Comparison of ENCODE assay signal across 10 mouse cellular contexts in genomic region chr14:54685471-54685870, GRCm38 (mm10). TPM values are rescaled to one million over a fixed set of nuclear protein-coding genes. Genes with fewer than 3 reads are reported as not detected.
DNase-seq lines count a peak whose midpoint lies in the region; ATAC-seq and TF ChIP-seq lines count a peak whose summit lies in the region.
"Had no signal": no experiment of that assay in that cellular context is flagged by ENCODE, and none has a peak within 500 bp of the region (broad histone marks: within the 10 kb centered on the region; RNA-seq: fewer than 3 reads in every experiment).

No protein-coding gene starts in this region.

- H3K27me3 ChIP-seq in heart, embryonic 16.5 days (ENCODE audit: control insufficient read depth, insufficient read depth, low read length) = no peaks in the 10 kb centered on the region
- no peaks in the 10 kb centered on the region for H3K27me3 ChIP-seq in hindbrain, embryonic 13.5 days
- H3K27me3 ChIP-seq in midbrain, embryonic 12.5 days = no peaks in the 10 kb centered on the region
- H3K27me3 ChIP-seq: Patski had no signal

- peak overlapping the region; percentile 92 for H3K4me2 ChIP-seq in heart, embryonic 16.5 days (ENCODE audit: low read depth, low read length)
- peak overlapping the region; percentile 75 for H3K4me2 ChIP-seq in hindbrain, embryonic 13.5 days
- peak overlapping the region; percentile 83 for H3K4me2 ChIP-seq in midbrain, embryonic 12.5 days (replicated peaks)

- H3K36me3 ChIP-seq in heart, embryonic 16.5 days (ENCODE audit: control insufficient read depth, insufficient read depth) = peaks cover 19% of the 10 kb centered on the region
- H3K36me3 ChIP-seq in hindbrain, embryonic 13.5 days = peaks cover 31% of the 10 kb centered on the region
- H3K36me3 ChIP-seq in midbrain, embryonic 12.5 days = peaks cover 47% of the 10 kb centered on the region

- peak overlapping the region; percentile 99 for H3K27ac ChIP-seq in heart, embryonic 16.5 days (ENCODE audit: low read length)
- H3K27ac ChIP-seq in bone marrow, adult 2 months (ENCODE audit: control insufficient read depth, insufficient read depth, low read depth, low read length, poor library complexity) = peak overlapping the region; percentile 97; the same call in 1 of the 2 replicates
- peak overlapping the region; percentile 96; the same call in 1 of the 2 replicates for H3K27ac ChIP-seq in hindbrain, embryonic 13.5 days
- H3K27ac ChIP-seq in midbrain, embryonic 12.5 days (replicated peaks) = peak overlapping the region; percentile 92; the same call in 1 of the 2 replicates

- peak overlapping the region; percentile 96 for H3K4me3 ChIP-seq in heart, embryonic 16.5 days (ENCODE audit: low read length)
- H3K4me3 ChIP-seq in bone marrow, adult 2 months (replicated peaks; ENCODE audit: control insufficient read depth, low read depth, low read length) = peak overlapping the region; percentile 86
- peak overlapping the region; percentile 76 for H3K4me3 ChIP-seq in hindbrain, embryonic 13.5 days
- peak overlapping the region; percentile 75 for H3K4me3 ChIP-seq in midbrain, embryonic 12.5 days

- no peaks in the 10 kb centered on the region for H3K9me3 ChIP-seq in heart, embryonic 16.5 days (replicated peaks; ENCODE audit: control insufficient read depth, low read length)
- no peaks in the 10 kb centered on the region for H3K9me3 ChIP-seq in hindbrain, embryonic 13.5 days
- H3K9me3 ChIP-seq in midbrain, embryonic 12.5 days = no peaks in the 10 kb centered on the region

- peaks cover 27% of the 10 kb centered on the region for H3K4me1 ChIP-seq in heart, embryonic 16.5 days (ENCODE audit: control insufficient read depth, insufficient read depth, low read length)
- H3K4me1 ChIP-seq in bone marrow, adult 2 months (ENCODE audit: control insufficient read depth, insufficient read depth, low read length) = no peaks in the 10 kb centered on the region
- H3K4me1 ChIP-seq in hindbrain, embryonic 13.5 days (replicated peaks) = peaks cover 41% of the 10 kb centered on the region
- H3K4me1 ChIP-seq in midbrain, embryonic 12.5 days = peaks cover 23% of the 10 kb centered on the region

- no peak for ATAC-seq in heart, embryonic 16.5 days (replicated peaks; ENCODE audit: extremely low read depth, insufficient read depth, low FRiP score)
- no peak for ATAC-seq in hindbrain, embryonic 13.5 days (ENCODE audit: low FRiP score)
- ATAC-seq in midbrain, embryonic 12.5 days (ENCODE audit: low FRiP score, low read depth) = no peak
- ATAC-seq in inflammation-experienced regulatory T-cells, adult 6 months = no peak

- intact Hi-C loops in left cerebral cortex, postnatal 10 days (cut with DNase I) = no loop called here

- no peak for TF ChIP-seq POLR2A in bone marrow, adult 2 months (IDR thresholded peaks at IDR 0.05; ENCODE audit: borderline replicate concordance, control insufficient read depth, low read depth, low read length)

- WGBS in heart, embryonic 16.5 days = 8% methylated on average over 8 of the region's 8 CpGs
- under 1% methylated on average over 8 of the region's 8 CpGs for WGBS in bone marrow, adult 2 months
- 11% methylated on average over 8 of the region's 8 CpGs for WGBS in hindbrain, embryonic 13.5 days
- WGBS in midbrain, embryonic 12.5 days = 12% methylated on average over 8 of the region's 8 CpGs

- peak overlapping the region; percentile 100 for H3K9ac ChIP-seq in heart, embryonic 16.5 days (ENCODE audit: low read length)
- peak overlapping the region; percentile 94 for H3K9ac ChIP-seq in hindbrain, embryonic 13.5 days
- H3K9ac ChIP-seq in midbrain, embryonic 12.5 days (replicated peaks) = peak overlapping the region; percentile 83

- no peak for TF ChIP-seq CTCF in bone marrow, adult 2 months (IDR thresholded peaks at IDR 0.05; ENCODE audit: control insufficient read depth, insufficient read depth, low read length)

- DNase-seq in heart, adult 18-20 months = no peak
- DNase-seq in spleen, postnatal 10 days (ENCODE audit: low spot score in 2 of 2) = no peak
- no peak for DNase-seq in left cerebral cortex, postnatal 10 days (ENCODE audit: extremely low spot score in 1 of 2, low spot score in 2 of 2)

RNA-seq across cellular contexts. Expression of gene 1700123O20Rik, which starts 0.5 kb away (rescaled TPM):
- polyA plus RNA-seq in heart, embryonic 16.5 days (2015; fragmentation: Nextera tagmentation; extraction: Ambion mirVana) = 42.8 and 49.8 TPM in 2 replicates
- 10 to 100 TPM; 15.4 to 15.5 TPM for total RNA-seq in heart, adult 18-20 months (2021)
- polyA plus RNA-seq in bone marrow, adult 2 months (2011; ENCODE audit: insufficient read depth, insufficient read length, low replicate concordance, missing spikeins) = 14.8 and 35.0 TPM in 2 replicates
- polyA plus RNA-seq in hindbrain, embryonic 13.5 days (2015; fragmentation: Nextera tagmentation; extraction: Ambion mirVana) = 78.0 and 79.0 TPM in 2 replicates
- 84.9 and 89.0 TPM in 2 replicates for polyA plus RNA-seq in midbrain, embryonic 12.5 days (2016; fragmentation: Nextera tagmentation; extraction: Ambion mirVana)
- 10 to 100 TPM; 87.2 to 94.2 (median 92.9) TPM for polyA plus RNA-seq in inflammation-experienced regulatory T-cells, adult 6 months (2017; shearing (Covaris generic))
- 10 to 100 TPM; 23.6 to 25.1 TPM for total RNA-seq in left cerebral cortex, postnatal 10 days (2021)

RNA-seq across cellular contexts. Expression of gene Acin1, which starts 1.3 kb away (rescaled TPM):
- 69.1 and 73.5 TPM in 2 replicates for polyA plus RNA-seq in heart, embryonic 16.5 days (2015; fragmentation: Nextera tagmentation; extraction: Ambion mirVana)
- total RNA-seq in heart, adult 18-20 months (2021) = 10 to 100 TPM; 64.7 to 81.3 TPM
- polyA plus RNA-seq in bone marrow, adult 2 months (2011; ENCODE audit: insufficient read depth, insufficient read length, low replicate concordance, missing spikeins) = 284 and 378 TPM in 2 replicates
- polyA plus RNA-seq in hindbrain, embryonic 13.5 days (2015; fragmentation: Nextera tagmentation; extraction: Ambion mirVana) = 155 and 169 TPM in 2 replicates
- 176 and 178 TPM in 2 replicates for polyA plus RNA-seq in midbrain, embryonic 12.5 days (2016; fragmentation: Nextera tagmentation; extraction: Ambion mirVana)
- polyA plus RNA-seq in inflammation-experienced regulatory T-cells, adult 6 months (2017; shearing (Covaris generic)) = 100 to 1,000 TPM; 108 to 175 (median 154) TPM
- 100 to 1,000 TPM; 195 to 199 TPM for total RNA-seq in left cerebral cortex, postnatal 10 days (2021)

RNA-seq across cellular contexts. Expression of gene Gm29776, which starts 13.2 kb away (rescaled TPM):
- 0.17 and 0.18 TPM in 2 replicates for polyA plus RNA-seq in heart, embryonic 16.5 days (2015; fragmentation: Nextera tagmentation; extraction: Ambion mirVana)
- not detected for total RNA-seq in heart, adult 18-20 months (2021)
- not detected in 2 replicates for polyA plus RNA-seq in bone marrow, adult 2 months (2011; ENCODE audit: insufficient read depth, insufficient read length, low replicate concordance, missing spikeins)
- 0.18 and 0.34 TPM in 2 replicates for polyA plus RNA-seq in hindbrain, embryonic 13.5 days (2015; fragmentation: Nextera tagmentation; extraction: Ambion mirVana)
- 0.09 and 0.11 TPM in 2 replicates for polyA plus RNA-seq in midbrain, embryonic 12.5 days (2016; fragmentation: Nextera tagmentation; extraction: Ambion mirVana)
- polyA plus RNA-seq in inflammation-experienced regulatory T-cells, adult 6 months (2017; shearing (Covaris generic)) = under 1 TPM in 2 of 3 experiments, not detected in 1; 0.28 to 0.40 TPM
- under 1 TPM; 0.15 to 0.22 TPM for total RNA-seq in left cerebral cortex, postnatal 10 days (2021)
- total RNA-seq: hematopoietic stem cell, adult 5-6 weeks had no signal

RNA-seq across cellular contexts. Expression of gene Cebpe, which starts 26.5 kb away (rescaled TPM):
- not detected in 2 replicates for polyA plus RNA-seq in heart, embryonic 16.5 days (2015; fragmentation: Nextera tagmentation; extraction: Ambion mirVana)
- total RNA-seq in heart, adult 18-20 months (2021) = not detected
- polyA plus RNA-seq in bone marrow, adult 2 months (2011; ENCODE audit: insufficient read depth, insufficient read length, low replicate concordance, missing spikeins) = 41.3 and 90.9 TPM in 2 replicates
- polyA plus RNA-seq in hindbrain, embryonic 13.5 days (2015; fragmentation: Nextera tagmentation; extraction: Ambion mirVana) = not detected in 2 replicates
- polyA plus RNA-seq in midbrain, embryonic 12.5 days (2016; fragmentation: Nextera tagmentation; extraction: Ambion mirVana) = 0.38 TPM in 1 of 2 replicates, not detected in the other
- not detected for polyA plus RNA-seq in inflammation-experienced regulatory T-cells, adult 6 months (2017; shearing (Covaris generic))
- total RNA-seq in left cerebral cortex, postnatal 10 days (2021) = not detected
- polyA plus RNA-seq: Patski had no signal

RNA-seq across cellular contexts. Expression of gene Cdh24, which starts 44.3 kb away (rescaled TPM):
- polyA plus RNA-seq in heart, embryonic 16.5 days (2015; fragmentation: Nextera tagmentation; extraction: Ambion mirVana) = 1.4 and 1.9 TPM in 2 replicates
- total RNA-seq in heart, adult 18-20 months (2021) = under 1 TPM; 0.12 to 0.59 TPM
- 4.1 and 7.0 TPM in 2 replicates for polyA plus RNA-seq in bone marrow, adult 2 months (2011; ENCODE audit: insufficient read depth, insufficient read length, low replicate concordance, missing spikeins)
- 8.6 and 9.4 TPM in 2 replicates for polyA plus RNA-seq in hindbrain, embryonic 13.5 days (2015; fragmentation: Nextera tagmentation; extraction: Ambion mirVana)
- 9.7 and 10.7 TPM in 2 replicates for polyA plus RNA-seq in midbrain, embryonic 12.5 days (2016; fragmentation: Nextera tagmentation; extraction: Ambion mirVana)
- under 1 TPM; 0.12 to 0.42 (median 0.15) TPM for polyA plus RNA-seq in inflammation-experienced regulatory T-cells, adult 6 months (2017; shearing (Covaris generic))
- total RNA-seq in left cerebral cortex, postnatal 10 days (2021) = 10 to 100 TPM; 11.8 to 15.4 TPM
